Mouse (Mus musculus): ENCODE measurements around the gene 2010003K11Rik. TPM values are rescaled to one million over a fixed set of nuclear protein-coding genes. Genes with fewer than 3 reads are reported as not detected.
"Not testable (repeated sequence)": the region's sequence is repeated elsewhere in the genome, so short reads cannot be mapped to it uniquely, and the experiment has no call there.

2010003K11Rik gene
- polyA plus RNA-seq, 1 experiment from 2014 or later, result 0.09 TPM

- not testable (repeated sequence) for H3K27ac ChIP-seq (replicated peaks); H3K9ac ChIP-seq; H3K9me3 ChIP-seq (replicated peaks); H3K4me2 ChIP-seq; H3K4me1 ChIP-seq (replicated peaks); H3K4me3 ChIP-seq (replicated peaks); H3K36me3 ChIP-seq (replicated peaks); ATAC-seq (ENCODE audit: insufficient read depth)
- WGBS (ENCODE audit: insufficient replicate concordance), result 22% methylated on average over 1 of the region's 1 CpGs
- peaks cover 19% of the 10 kb centered on the region for H3K27me3 ChIP-seq
These were observed 44.3 kb downstream of the 2010003K11Rik start for GRCm38 (mm10) chr19:4454040-4454439.

GRCm38 (mm10) chr19:4452525-4452924 lies 45.9 kb downstream of the 2010003K11Rik start:
- 50% methylated on average over 4 of the region's 4 CpGs for WGBS (ENCODE audit: insufficient replicate concordance)
- Histone ChIP-seq H3K36me3 (replicated peaks) (no peaks in the 10 kb centered on the region), H3K4me2 (no peak overlapping the region), H3K27ac (replicated peaks) (no peak overlapping the region), H3K27me3 (peaks cover 19% of the 10 kb centered on the region), H3K9me3 (replicated peaks) (no peaks in the 10 kb centered on the region), H3K4me1 (replicated peaks) (peaks cover 4% of the 10 kb centered on the region), H3K9ac (no peak overlapping the region), H3K4me3 (replicated peaks) (no peak overlapping the region)
- no peak for ATAC-seq (ENCODE audit: insufficient read depth)

GRCm38 (mm10) chr19:4451965-4452364 lies 46.4 kb downstream of the 2010003K11Rik start:
- Histone ChIP-seq H3K27me3 (peaks cover 16% of the 10 kb centered on the region), H3K9me3 (replicated peaks) (no peaks in the 10 kb centered on the region), H3K4me2 (no peak overlapping the region), H3K9ac (no peak overlapping the region), H3K4me1 (replicated peaks) (peaks cover 4% of the 10 kb centered on the region; the same call in 1 of the 2 replicates), H3K27ac (replicated peaks) (no peak overlapping the region), H3K4me3 (replicated peaks) (no peak overlapping the region), H3K36me3 (replicated peaks) (no peaks in the 10 kb centered on the region)
- ATAC-seq (ENCODE audit: insufficient read depth), result no peak
- WGBS (ENCODE audit: insufficient replicate concordance), result 48% methylated on average over 5 of the region's 5 CpGs

- no peak overlapping the region for H3K9ac ChIP-seq
- ATAC-seq (ENCODE audit: insufficient read depth), result no peak
- H3K36me3 ChIP-seq (replicated peaks), result no peaks in the 10 kb centered on the region
- H3K27me3 ChIP-seq, result peaks cover 9% of the 10 kb centered on the region
- no peak overlapping the region for H3K4me3 ChIP-seq (replicated peaks)
- no peak overlapping the region for H3K27ac ChIP-seq (replicated peaks)
- H3K9me3 ChIP-seq (replicated peaks), result no peaks in the 10 kb centered on the region
- WGBS (ENCODE audit: insufficient replicate concordance), result 56% methylated on average over 8 of the region's 8 CpGs
- no peaks in the 10 kb centered on the region for H3K4me1 ChIP-seq (replicated peaks)
- H3K4me2 ChIP-seq, result no peak overlapping the region
These were observed 47.3 kb downstream of the 2010003K11Rik start for GRCm38 (mm10) chr19:4451098-4451497.

GRCm38 (mm10) chr19:4450666-4451065 lies 47.7 kb downstream of the 2010003K11Rik start:
- H3K4me3 ChIP-seq (replicated peaks), result no peak overlapping the region
- no peak for ATAC-seq (ENCODE audit: insufficient read depth)
- no peak overlapping the region for H3K4me2 ChIP-seq
- no peaks in the 10 kb centered on the region for H3K4me1 ChIP-seq (replicated peaks)
- no peak overlapping the region for H3K9ac ChIP-seq
- H3K27ac ChIP-seq (replicated peaks), result no peak overlapping the region
- H3K27me3 ChIP-seq, result peaks cover 9% of the 10 kb centered on the region
- H3K36me3 ChIP-seq (replicated peaks), result no peaks in the 10 kb centered on the region
- H3K9me3 ChIP-seq (replicated peaks), result no peaks in the 10 kb centered on the region
- WGBS (ENCODE audit: insufficient replicate concordance), result 50% methylated on average over 5 of the region's 5 CpGs

- Histone ChIP-seq H3K9ac (no peak overlapping the region), H3K27ac (replicated peaks) (no peak overlapping the region), H3K27me3 (peaks cover 4% of the 10 kb centered on the region; the same call in 1 of the 2 replicates), H3K4me2 (no peak overlapping the region), H3K4me1 (replicated peaks) (no peaks in the 10 kb centered on the region), H3K4me3 (replicated peaks) (no peak overlapping the region), H3K9me3 (replicated peaks) (no peaks in the 10 kb centered on the region), H3K36me3 (replicated peaks) (no peaks in the 10 kb centered on the region)
- ATAC-seq (ENCODE audit: insufficient read depth), result no peak
- WGBS (ENCODE audit: insufficient replicate concordance), result 78% methylated on average over 9 of the region's 9 CpGs
These were observed 49.2 kb downstream of the 2010003K11Rik start for GRCm38 (mm10) chr19:4449230-4449629.

GRCm38 (mm10) chr19:4447445-4447844 lies 50.9 kb downstream of the 2010003K11Rik start:
- Histone ChIP-seq H3K4me3 (replicated peaks) (no peak overlapping the region), H3K9ac (no peak overlapping the region), H3K36me3 (replicated peaks) (no peaks in the 10 kb centered on the region), H3K9me3 (replicated peaks) (no peaks in the 10 kb centered on the region), H3K27ac (replicated peaks) (no peak overlapping the region), H3K4me1 (replicated peaks) (no peaks in the 10 kb centered on the region), H3K4me2 (no peak overlapping the region), H3K27me3 (peaks cover 4% of the 10 kb centered on the region; the same call in 1 of the 2 replicates)
- no peak for ATAC-seq (ENCODE audit: insufficient read depth)
- 79% methylated on average over 9 of the region's 9 CpGs for WGBS (ENCODE audit: insufficient replicate concordance)

Other genes starting within 250 kb of the 2010003K11Rik start
- 2.0 and 2.3 TPM in 2 replicates for gene Ssh3, start 229.4 kb downstream of the 2010003K11Rik start, polyA plus RNA-seq (2015; fragmentation: Nextera tagmentation; extraction: Ambion mirVana)
- 0.90 and 1.5 TPM in 2 replicates for gene Ankrd13d, start 215.4 kb downstream of the 2010003K11Rik start, polyA plus RNA-seq (2015; fragmentation: Nextera tagmentation; extraction: Ambion mirVana)
- gene Grk2, start 192.4 kb downstream of the 2010003K11Rik start, polyA plus RNA-seq (2015; fragmentation: Nextera tagmentation; extraction: Ambion mirVana), result 12.4 and 13.2 TPM in 2 replicates
- gene Kdm2a, start 100.3 kb downstream of the 2010003K11Rik start, polyA plus RNA-seq (2015; fragmentation: Nextera tagmentation; extraction: Ambion mirVana), result 12.9 and 13.1 TPM in 2 replicates
- 7.9 and 8.5 TPM in 2 replicates for gene Rhod, start 59.2 kb downstream of the 2010003K11Rik start, polyA plus RNA-seq (2015; fragmentation: Nextera tagmentation; extraction: Ambion mirVana)
- 0.12 and 0.33 TPM in 2 replicates for gene Syt12, start 21.1 kb downstream of the 2010003K11Rik start, polyA plus RNA-seq (2015; fragmentation: Nextera tagmentation; extraction: Ambion mirVana)
- gene Pcx, start 11.9 kb upstream of the 2010003K11Rik start, polyA plus RNA-seq (2015; fragmentation: Nextera tagmentation; extraction: Ambion mirVana), result 56.3 and 79.3 TPM in 2 replicates
- 0.43 and 0.46 TPM in 2 replicates for gene Lrfn4, start 117.1 kb upstream of the 2010003K11Rik start, polyA plus RNA-seq (2015; fragmentation: Nextera tagmentation; extraction: Ambion mirVana)
- gene Rce1, start 127.1 kb upstream of the 2010003K11Rik start, polyA plus RNA-seq (2015; fragmentation: Nextera tagmentation; extraction: Ambion mirVana), result 24.1 and 25.3 TPM in 2 replicates
- 0.40 and 0.71 TPM in 2 replicates for gene Gm960, start 200.1 kb upstream of the 2010003K11Rik start, polyA plus RNA-seq (2015; fragmentation: Nextera tagmentation; extraction: Ambion mirVana)
- gene Sptbn2, start 212.6 kb upstream of the 2010003K11Rik start, polyA plus RNA-seq (2015; fragmentation: Nextera tagmentation; extraction: Ambion mirVana), result 0.05 and 0.10 TPM in 2 replicates